Mouse (Mus musculus) CD4-positive, CD25-positive, alpha-beta regulatory T cell, adult 4 months (primary cell): ENCODE results near the gene Trim62. TPM values are rescaled to one million over a fixed set of nuclear protein-coding genes. Genes with fewer than 3 reads are reported as not detected.

Source experiments
- polyA plus RNA-seq, 2 experiments: library from polyadenylated mRNA; unstranded; fragments of 100-300 nt; shearing (Covaris generic); gene quantifications; one replicate each; pipeline ENCODE4 v1.2.1; 2017

Trim62 gene
- polyA plus RNA-seq, 2 experiments from 2014 or later: 1.3 to 1.6 TPM

Other genes with a start within 250 kb of the Trim62 start
- gene Phc2, start 228.9 kb upstream of the Trim62 start, polyA plus RNA-seq: 10 to 100 TPM; 13.1 to 14.1 TPM
- gene A3galt2, start 128.2 kb upstream of the Trim62 start, polyA plus RNA-seq: under 1 TPM; 0.18 to 0.22 TPM
- gene Zfp362, start 77.5 kb upstream of the Trim62 start, polyA plus RNA-seq: 1 to 10 TPM; 8.3 to 8.4 TPM
- under 1 TPM in 1 of 2 experiments, not detected in 1; 0.66 TPM for gene Azin2, start 78.9 kb downstream of the Trim62 start, polyA plus RNA-seq
- 100 to 1,000 TPM in 1 of 2 experiments, 10 to 100 TPM in 1; 74.6 to 113 TPM for gene Ak2, start 108.4 kb downstream of the Trim62 start, polyA plus RNA-seq
- 10 to 100 TPM; 10.2 to 17.1 TPM for gene Rnf19b, start 174.7 kb downstream of the Trim62 start, polyA plus RNA-seq
- not detected for gene Tmem54, start 222.0 kb downstream of the Trim62 start, polyA plus RNA-seq
- not detected for gene Hpca, start 238.5 kb downstream of the Trim62 start, polyA plus RNA-seq